Mouse (Mus musculus): ENCODE data around the gene Bcl9. TPM values are rescaled to one million over a fixed set of nuclear protein-coding genes. Genes with fewer than 3 reads are reported as not detected.

Gene Bcl9
- 10 to 100 TPM; 18.0 to 18.3 TPM for total RNA-seq (2023)

DNA sequence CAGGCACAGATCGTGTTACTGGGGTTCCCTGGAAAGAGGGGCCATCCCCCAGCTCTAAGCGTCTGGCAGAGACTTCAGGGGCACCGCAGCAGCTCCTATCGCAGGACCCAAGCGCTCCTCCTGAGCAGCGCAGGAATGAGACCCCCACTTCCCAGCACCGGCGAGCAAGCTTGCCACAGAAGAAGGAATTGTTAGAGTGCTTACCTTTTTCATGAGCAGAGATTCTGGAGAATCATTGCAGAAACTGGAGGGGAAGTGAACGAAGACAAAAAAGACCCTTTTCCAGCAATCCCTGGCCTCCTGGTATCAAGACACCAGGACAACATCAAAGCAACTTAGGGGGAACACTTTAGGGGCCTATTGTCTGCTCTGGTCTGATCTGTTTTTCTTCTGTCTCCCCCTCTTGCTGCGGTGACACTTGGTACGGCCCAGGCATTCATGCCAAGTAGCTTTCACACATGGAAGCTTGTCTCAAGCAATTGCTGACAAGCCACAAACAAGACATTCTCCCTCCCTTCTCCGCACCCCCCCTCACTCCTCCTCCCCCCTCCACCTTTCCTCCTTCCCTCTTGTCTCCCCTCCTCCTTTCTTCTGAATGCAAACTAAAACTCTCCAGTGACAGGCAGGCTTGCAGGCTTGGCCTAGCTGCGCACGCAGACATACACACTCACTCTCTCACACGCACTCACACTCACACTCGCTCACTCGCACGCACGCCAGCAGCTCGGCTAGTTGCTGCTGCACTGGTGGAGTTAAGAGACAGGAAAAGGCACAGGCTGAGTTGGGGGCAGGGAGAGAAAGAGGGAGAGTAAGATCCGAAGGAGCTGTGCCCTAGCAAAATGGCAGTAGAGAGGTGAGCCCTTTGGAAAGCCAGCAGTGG lies at the start of gene Bcl9:
Gene Bcl9, minus strand, starts transcription at position 365 of the 880 bp plus-strand sequence.

DNA sequence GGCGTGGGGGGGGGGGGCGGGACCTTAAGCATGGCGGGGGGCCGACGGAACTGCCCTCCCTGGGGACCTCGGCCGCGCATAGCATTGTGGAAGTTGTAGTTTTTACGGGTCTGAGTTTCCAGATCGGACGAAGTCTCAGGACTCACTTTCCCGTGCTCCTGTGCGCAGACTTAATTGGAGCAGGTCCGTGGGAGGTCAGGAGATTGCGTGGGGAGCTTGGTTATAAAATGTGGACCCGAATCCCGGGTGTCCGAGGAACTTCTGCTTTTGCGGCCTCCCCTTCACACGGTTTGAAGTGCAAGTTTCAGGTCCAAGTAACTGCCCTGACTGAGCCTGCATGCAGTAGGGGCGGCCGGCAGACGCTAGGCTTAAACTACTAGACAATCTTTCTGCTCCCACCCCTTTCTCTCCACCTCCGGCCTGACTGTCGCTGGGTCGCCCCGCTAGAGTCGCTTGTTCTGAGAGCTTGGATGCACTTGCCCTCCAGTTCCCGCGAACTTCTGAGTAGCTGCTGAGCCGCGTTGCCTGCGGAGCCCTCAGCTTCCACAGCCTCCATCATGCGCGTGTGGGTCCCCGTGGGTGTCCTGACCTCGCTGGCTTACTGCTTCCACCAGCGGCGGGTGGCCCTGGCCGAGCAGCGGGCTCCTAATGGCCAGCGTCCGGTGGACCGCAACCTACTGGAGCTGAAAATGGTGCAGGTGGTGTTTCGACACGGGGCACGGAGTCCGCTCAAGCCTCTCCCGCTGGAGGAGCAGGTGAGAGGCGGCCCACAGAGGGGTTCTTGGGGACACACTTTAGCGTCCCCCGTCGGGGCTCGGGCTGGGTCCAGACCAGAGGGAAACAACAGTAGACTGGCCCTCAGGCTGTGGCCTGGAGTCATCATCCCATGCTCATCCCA lies 138.9 kb downstream of the Bcl9 start, which contains the start of gene Acp6:
Gene Acp6, plus strand, starts transcription at position 167 of the 898 bp plus-strand sequence.

Other genes starting within 250 kb of the Bcl9 start
- gene Acp6, start 139.1 kb downstream of the Bcl9 start, total RNA-seq (2023): 10 to 100 TPM; 39.5 to 47.5 TPM
- not detected for gene Olfr1402, start 124.1 kb upstream of the Bcl9 start, total RNA-seq (2023)

Data from monocyte, adult 59 days (primary cell).